Mouse (Mus musculus) kidney, adult 8-10 months (tissue): ENCODE results near the gene Taok2.

Experiments used
- DNase-seq, 2 experiments: peaks; one replicate each; pipeline ENCODE4 v3.0.0; 2022

Gene Taok2

DNA sequence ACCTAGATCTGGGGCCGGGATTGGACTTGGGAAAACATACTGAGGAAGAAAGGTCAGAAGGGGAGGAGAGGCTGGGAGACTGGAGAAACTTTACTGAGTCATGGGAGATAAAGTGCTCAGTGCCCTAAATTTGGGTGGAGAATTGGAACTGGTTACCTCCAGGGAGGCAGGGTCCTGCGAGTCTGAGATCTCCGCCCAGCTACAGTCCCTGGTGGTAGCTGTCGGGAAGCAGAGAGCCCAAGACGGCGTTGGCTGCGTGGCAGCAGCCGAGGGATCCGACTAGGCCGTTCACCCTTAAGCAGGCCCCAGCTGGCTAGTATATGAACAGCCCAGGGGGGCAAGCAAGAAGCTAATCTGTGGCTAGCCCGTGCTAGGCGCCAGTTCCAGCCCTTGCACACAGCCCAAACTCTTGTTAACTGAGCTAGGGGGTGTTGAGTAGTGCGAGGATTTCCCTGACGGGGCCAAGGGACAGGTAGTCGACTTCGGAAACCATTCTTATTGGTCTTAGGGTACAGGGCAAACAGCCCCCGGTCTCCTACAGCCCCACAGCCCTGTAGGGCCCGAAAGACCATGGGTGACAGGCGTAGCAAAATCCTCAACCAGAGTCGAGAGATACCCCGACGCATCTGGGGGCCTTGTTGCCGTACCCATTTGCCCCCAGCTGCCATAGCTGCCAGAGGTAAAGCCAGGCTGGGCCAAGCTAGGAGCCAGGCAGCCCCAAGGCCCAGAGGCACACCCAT, 14.6 kb downstream of the Taok2 start:
- DNase-seq, result no peak

DNA sequence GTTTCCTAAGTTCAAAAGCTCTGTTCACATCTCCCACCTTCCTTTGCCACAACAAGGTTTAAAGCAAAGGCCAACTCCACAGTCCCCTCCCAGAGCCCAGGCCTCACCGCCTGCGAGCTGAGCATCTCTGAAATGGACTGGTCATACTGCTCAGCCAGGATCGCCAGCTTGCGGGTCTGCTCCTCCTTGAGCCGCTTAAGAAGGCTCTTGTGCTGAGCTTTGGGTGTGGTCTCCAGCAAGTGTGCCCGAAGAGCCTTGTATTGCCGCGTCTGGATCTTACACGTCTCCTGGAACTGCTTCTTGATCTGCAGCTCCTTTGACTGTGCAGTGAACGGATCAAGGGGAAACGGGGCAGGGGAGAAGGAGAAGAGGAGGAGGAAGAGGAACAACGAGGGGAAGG, 16.5 kb downstream of the Taok2 start:
- DNase-seq, result no peak

DNA sequence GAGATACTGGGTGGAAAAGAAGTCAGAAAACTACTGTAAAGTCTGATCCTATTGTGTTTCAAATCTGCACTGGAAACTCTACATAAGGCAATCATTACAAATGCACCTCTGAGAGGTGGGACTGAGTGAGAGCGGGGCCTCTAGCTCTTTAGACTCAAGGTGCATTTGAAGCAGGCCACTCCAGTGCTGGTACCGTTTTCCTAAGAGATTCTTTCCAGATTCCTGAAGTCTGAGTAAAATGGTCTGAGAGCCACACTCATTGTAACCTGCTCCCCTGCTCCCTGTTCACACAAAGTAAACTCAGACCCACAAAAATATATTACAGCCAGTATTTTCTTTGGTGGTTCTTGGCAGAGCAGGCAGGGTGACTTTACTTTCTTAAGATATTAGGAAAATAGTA, 17.0 kb downstream of the Taok2 start:
- no peak for DNase-seq

DNA sequence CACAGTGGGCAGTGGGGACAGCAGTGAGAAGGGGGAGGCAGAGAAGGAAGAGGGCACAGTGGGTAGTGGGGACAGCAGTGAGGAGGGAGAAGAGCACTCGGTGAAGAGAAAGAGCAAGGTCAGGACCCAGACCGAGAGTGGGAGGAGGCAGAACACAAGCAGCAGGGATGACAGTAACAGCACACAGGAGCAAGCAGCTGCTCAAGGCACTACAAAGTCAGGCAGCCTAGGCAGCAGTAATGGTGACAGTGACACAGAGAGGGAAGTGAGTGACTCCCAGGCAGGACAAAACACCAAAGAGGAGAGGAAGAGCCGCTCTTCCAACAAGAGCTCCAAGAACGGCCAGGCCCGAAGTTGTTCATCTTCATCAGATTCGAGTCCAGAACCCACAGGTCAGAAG, 20.7 kb downstream of the Taok2 start:
- no peak for DNase-seq

GRCm38 (mm10) chr7:126862147-126862784, 22.2 kb downstream of the Taok2 start, which contains the start of gene Ino80e:
Gene Ino80e (minus strand): TSS chr7:126862377.
- DNase-seq, result peak; percentile 93 to 95

DNA sequence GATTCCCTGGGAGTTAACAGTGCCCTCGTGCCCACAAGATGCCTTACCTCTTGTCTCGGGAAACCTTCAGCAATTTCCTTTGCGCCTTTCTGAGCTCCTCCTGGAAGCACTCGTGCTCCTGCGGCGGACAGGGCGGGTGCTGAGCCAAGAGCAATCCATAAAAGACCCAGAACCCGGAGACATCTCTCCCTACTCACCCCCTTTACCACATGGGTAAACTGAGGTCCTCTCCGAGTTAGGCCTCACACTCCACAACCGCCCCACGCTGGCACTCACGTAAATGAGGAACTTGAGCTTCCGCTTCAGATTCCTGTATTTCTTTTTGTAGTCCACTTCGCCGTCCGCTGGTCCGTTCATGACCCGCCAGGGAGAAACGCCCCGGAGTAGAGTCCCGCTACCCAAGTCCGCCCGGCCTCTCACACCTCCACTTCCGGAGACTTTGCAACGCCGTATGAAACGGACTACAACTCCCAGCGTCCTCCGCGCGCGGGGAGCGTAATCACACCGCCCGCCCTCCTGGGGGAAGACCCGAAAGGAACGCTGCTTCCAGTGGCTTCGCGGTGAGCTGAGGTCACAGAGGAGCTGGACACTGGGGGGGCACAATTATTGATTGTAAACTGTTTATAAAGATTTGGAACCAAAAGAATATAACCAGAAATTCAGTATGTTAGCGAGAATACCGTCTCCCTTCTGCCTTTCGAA, 22.9 kb downstream of the Taok2 start, which contains the start of gene Hirip3:
Gene Hirip3, plus strand, starts transcription at position 544 of the 702 bp plus-strand sequence.
- DNase-seq, result peak; percentile 96 to 97

DNA sequence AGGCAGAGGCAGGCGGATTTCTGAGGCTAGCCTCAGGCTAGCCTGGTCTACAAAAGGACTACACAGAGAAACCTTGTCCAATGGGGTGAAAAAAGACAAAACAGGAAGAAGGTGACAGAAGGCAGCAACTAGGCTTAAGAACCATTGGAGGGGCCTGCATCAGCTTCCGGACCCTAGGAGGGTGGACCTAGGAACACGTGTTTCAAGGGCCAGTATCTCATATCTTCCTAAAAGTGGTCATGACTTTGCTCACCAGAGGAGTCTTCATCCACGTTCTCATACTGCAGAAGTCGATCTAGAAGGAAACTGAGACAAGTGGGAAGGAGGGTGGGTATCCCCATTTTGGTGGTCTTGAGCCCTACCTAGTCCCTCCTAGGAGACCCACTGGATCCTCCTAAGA, 23.5 kb downstream of the Taok2 start:
- DNase-seq, result no peak

DNA sequence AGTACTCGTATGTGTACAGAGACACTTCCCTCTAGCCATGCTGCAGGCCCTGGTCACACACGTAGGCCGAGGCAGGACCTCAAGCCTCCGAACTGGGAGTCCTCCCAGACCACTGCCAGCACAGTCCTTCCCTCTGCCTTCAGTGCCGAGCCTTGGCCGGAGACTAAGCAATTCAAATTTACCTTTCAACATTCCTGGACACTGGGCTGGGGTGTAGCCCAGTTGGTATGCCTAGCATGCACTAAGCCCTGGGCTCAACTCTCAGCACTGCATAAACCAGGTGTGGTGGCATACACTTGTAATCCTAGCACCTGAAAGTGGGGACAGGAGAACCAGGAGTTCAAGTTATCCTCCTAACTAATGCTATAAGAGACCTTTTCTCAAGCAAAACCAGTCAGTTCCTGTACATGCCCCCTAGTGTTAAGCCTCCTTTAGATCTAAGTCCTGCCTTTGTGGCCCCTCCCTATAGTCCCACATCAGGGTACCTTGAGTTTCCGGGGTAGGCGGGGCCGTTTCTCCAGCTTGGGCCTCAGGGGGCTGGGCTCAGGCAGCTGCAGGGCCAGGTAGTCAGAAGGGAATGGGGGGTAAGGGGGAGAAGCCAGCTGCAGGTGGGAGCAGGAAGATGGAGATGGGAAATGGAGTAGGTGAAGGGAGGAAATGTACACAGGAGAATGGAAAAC, 27.6 kb downstream of the Taok2 start:
- DNase-seq, result no peak

GRCm38 (mm10) chr7:126855641-126856040, 28.9 kb downstream of the Taok2 start:
- no peak for DNase-seq

DNA sequence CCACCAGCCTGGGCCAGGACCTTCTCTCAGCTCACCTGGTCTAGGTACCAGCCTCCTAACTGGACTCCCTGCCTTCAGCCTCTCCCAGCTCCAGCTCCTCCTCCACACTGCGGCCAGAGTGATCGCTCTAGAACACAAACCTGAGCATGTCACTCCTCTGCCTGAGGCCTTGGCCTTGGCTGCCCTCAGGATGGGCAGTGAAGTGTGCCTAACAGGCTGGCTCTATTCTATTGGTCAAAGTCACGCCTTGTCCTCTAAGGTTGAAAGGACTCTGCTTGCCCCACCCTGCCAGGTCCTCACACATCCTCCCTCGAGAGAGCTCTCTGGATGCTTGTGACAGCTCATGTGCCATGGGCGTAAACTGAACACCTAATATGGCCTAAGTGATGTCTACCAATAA, 31.0 kb downstream of the Taok2 start:
- peak; percentile 77 to 82 for DNase-seq

- no peak for DNase-seq
These were observed 33.3 kb downstream of the Taok2 start for GRCm38 (mm10) chr7:126851192-126851591.

DNA sequence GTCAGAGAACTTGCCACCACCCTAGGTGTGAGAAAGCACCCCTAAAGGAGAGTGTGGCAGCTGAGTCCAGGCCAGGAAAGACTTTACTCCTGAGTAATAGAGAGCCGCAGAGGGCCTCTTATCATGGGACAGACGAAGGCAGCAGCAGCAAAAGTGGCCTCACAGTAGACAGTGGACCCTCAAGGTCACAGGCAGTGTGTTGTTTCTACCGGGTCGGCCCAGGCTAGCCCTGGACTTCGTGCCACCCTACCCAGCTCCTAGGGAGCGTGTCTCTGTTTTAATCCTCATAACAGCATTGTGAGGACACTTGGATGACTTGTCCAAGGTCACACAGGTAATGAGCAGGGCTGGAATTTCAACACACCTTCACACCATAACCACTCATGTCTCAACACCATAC, 34.3 kb downstream of the Taok2 start:
- no peak for DNase-seq

DNA sequence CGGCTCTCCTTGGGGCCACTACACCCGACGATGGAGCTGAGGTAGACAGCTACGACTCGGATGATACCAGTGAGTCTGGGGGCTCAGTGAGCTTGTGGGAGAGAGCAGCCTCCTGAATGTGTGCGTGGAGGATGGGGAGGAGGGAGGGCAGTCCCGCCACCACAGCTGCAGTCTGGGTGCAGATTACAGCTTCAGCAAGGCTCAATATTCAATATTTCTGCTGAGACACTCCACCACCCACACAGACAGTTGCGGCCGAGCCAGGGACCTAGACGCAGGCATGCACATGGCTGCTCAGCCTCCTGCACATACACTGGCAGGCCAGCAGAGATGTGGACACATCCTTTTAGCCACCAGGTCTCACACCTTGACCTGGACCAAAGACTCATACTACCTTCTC, 35.7 kb downstream of the Taok2 start:
- no peak for DNase-seq

DNA sequence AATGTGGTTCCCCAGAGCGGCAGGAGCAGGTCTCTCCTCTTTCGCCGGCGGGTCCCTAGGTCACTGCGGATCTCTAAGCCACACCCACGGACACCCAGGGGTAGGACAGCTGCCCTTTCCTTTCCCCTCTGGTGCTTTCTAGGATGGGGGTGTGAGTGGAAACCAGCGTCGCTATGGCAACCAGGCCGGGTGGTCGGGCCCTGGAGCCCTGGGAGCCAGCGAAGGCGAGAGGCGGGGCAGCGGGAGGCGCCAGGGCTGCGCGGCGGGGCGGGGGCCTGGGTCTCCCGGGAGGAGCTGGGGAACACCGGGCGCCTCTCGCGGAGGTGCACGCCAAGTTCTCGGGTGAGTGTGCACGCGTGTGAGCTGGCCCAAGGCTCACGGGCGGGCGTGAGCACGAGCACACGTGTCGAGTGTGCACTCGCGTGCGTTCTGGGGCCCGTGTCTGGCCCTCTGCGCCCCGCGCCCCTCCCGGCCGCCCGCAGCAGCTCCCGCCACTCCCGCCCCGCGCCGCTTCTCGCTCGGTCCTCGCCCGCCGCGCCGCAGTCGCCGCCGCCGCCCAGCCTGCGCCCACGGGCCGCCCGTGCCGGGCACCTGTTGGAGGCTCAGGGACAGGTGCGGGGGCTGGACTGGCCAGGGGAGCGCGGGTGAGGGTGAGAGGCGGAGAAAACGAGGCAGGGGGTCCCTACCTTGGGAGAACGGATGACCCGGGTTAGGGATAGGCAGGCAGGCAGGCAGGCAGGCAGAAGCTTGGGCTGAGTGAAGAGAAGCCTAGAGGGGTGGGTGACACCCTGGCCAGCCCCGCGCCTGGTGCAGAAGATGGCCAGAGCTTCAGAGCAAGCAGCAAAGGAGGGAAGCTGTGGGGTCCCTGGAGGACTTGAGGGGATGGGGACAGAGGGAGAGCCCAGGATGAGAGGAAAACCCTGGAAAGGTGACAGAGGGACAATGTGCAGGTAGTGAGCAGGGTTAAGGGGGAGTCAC, 36.8 kb downstream of the Taok2 start:
- no peak for DNase-seq

GRCm38 (mm10) chr7:126847116-126847420, 37.4 kb downstream of the Taok2 start, which contains the start of gene Doc2a:
Gene Doc2a (plus strand): TSS chr7:126847416.
- DNase-seq, result no peak

- no peak for DNase-seq
These were observed 39.0 kb downstream of the Taok2 start for GRCm38 (mm10) chr7:126845516-126845915.

DNA sequence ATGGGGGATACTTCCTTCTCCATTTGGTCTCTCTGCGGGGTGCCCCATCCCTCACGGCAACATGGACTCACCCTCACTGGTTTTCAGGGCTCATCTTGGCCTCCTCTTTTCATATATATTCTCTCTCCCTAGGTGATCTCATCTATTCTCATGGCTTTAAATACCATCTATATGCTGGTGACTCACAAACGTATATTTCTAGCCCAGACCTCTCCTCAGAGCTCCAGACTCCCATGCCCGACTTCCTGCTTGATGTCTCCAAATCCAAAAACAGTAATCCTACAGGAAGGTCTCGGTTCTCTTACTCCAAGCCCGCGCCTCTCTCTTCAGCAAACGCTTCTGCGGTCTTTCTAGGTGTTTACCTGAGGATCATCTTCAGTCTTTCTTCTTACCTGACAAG, 41.2 kb downstream of the Taok2 start:
- DNase-seq, result no peak

DNA sequence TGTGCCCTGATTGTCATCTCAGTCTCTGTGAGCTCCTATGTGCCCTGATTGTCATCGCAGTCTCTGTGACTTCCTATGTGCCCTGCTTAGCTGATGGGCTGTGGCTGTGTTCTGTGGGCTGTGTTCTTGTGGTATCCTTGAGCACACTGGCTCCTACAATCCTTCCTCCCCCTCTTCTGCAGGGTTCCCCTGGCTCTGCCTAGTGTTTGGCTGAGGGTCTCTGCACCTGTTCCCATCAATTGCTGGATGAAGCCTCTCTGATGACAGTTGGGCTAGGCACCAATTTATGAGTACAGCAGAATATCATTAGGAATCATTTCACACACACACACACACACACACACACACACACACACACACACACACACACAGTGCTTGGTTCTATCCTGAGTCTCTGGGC, 51.2 kb downstream of the Taok2 start:
- no peak for DNase-seq

- peak; percentile 81 to 86 for DNase-seq
These were observed 52.4 kb downstream of the Taok2 start for GRCm38 (mm10) chr7:126832036-126832598.

- DNase-seq, result no peak
These were observed 53.0 kb downstream of the Taok2 start, which contains the start of gene 4930451I11Rik for GRCm38 (mm10) chr7:126831539-126831938. Gene 4930451I11Rik (minus strand): TSS chr7:126831639.

GRCm38 (mm10) chr7:126825952-126826351, 58.6 kb downstream of the Taok2 start:
- DNase-seq, result no peak

DNA sequence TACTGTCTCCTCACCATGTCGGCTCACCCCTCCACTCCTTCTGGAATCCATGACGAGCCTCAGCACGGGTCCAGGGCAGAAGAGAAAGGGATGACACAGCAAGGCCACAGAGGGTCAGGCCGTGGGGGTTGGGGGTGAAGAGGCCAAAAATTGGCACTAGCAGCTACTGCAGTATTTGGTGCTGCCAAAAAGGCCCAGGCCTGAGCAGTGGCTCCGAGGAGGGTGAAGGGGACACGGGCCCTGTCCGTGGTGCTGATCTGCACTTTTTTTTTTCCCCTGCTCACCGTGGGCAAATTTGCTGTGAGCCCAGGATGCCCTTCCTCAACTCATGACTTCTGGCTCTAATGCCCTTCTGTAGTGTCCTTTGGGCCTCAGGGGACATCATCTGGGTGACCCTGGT, 59.1 kb downstream of the Taok2 start:
- DNase-seq, result no peak
